Mouse (Mus musculus) Muller cell, postnatal 12 days (primary cell): ENCODE measurements around the gene Espn.

Experiments
- DNase-seq: peaks from one replicate; pipeline ENCODE4 v3.0.0-alpha.2; 2015; ENCODE audit errors: inconsistent ontology term

Gene Espn

DNA sequence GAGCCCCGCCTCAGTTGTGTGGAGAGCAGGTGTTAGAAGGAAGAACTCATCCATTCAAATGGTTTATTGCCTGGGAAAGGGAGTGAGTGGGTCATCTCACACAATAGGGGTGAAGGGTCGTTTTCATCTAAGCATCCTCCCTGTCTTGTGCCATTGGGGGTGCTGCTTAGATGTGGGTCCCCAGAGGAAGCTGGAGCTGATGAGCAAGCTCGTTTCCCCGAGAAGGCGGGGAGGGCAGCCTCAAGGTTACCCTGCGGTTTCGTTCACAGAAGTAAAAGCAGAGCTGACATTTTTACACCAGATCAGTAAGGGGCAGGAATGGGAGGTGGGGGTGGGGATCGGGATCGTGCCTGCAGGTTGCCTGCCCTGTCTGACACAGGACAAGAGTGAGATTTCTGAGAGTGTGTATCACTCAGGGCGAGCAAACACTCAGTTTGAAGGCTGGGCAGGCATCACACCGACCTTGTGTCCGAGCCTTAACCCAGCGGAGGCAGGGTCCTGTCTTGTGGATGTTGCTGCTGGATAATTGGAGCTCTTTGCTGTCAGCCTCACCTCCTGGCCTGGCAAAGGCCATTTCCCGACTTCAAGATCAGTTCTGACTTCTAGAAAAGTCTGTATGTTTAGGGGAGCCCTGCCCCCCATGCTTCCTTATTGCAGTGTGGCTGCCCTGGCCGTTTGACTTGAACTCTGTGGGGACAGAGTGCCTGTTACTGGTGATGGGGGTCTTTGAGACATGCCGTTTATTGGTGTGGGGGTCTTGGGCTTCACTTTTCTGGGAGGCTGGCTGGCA, 26.9 kb upstream of the Espn start:
- no peak for DNase-seq

DNA sequence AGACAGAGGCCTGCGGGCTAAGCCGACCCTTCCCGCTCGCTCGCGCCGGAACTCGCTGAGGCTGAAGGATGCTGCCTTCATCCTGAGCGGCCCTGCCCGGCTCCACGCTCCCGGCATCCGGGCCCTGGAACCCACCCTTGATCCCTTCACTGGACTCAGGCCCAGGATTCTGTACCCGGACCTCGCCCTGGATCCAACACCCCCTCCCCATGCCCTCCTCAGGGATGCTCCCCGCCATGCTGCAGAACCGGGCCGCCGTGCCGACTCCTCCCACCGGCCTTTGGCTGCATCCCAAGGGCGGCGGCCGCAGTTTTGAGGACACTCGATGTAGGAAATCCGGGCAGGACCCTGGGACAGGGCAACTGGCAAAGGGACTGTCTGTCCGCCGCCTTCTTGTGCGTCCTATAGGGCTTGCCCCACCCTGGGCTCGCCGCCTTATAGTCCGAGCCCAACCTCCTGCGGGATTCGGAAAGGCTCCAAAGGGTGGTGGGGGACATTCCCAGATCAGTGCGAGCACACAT, 26.2 kb upstream of the Espn start:
- peak; percentile 74 for DNase-seq

DNA sequence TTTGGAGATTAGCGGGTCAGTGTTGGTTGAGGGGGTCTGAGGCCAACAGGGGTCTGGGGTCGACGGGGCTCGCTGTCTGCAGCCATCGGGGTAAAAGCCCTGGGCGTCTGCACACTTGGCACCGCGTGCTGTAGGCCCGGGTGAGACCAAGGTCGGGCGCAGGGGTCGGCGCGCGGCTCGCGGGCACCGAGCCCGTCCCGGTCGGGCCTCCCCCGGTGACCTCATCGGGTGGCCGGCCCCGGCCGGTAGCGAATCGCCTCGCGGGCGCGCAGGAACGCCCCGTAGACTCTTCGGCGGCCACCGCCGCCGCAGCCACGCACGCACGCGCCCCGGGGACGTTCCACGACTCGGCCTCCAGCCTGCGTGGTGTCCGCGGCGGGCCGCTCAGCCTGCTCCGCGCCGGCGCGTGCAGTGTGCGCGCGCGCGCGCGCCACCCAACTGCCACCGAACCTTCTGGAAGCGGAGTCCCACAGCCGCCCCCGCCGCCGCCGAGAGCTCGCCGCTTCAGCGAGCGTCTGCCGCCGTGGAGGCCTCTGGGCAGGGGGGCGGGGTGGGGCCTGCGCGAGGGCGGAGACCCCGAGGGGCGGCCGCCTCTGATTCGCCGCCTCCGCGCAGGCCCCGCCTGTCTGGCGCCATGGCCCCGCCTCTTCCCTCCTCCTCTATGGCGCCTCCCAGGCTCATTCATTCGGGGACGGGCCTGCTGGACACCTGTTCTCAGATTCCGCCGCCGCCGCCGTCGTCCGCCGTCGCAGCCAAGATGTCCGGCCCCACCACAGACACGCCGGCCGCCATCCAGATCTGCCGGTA, 25.6 kb upstream of the Espn start, which contains the start of gene Acot7:
Gene Acot7 (plus strand): TSS at position 598 of the 807 bp plus-strand sequence.
- DNase-seq = peak; percentile 98

GRCm38 (mm10) chr4:152177174-152177536, 25.0 kb upstream of the Espn start:
- DNase-seq = no peak

GRCm38 (mm10) chr4:152176638-152177037, 24.5 kb upstream of the Espn start:
- no peak for DNase-seq

DNA sequence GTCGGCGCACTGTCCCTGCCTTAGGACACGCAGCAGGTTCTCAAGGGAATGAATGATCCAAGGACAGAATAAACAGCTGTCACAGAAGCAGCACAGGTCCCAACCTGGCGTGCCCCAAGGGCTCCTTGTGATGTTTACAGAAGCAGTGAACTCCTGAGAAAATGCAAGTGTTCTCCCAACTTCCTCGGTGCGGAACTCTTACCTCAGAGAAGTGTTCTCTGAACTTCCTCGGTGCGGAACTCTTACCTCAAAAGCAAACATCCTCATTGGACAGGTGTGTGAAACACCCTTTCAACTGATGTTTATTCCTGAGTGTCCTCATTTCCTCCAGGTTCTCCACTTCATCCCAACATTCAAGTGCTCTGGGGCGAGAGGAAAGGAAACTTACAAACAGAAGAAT, 21.8 kb upstream of the Espn start:
- no peak for DNase-seq

DNA sequence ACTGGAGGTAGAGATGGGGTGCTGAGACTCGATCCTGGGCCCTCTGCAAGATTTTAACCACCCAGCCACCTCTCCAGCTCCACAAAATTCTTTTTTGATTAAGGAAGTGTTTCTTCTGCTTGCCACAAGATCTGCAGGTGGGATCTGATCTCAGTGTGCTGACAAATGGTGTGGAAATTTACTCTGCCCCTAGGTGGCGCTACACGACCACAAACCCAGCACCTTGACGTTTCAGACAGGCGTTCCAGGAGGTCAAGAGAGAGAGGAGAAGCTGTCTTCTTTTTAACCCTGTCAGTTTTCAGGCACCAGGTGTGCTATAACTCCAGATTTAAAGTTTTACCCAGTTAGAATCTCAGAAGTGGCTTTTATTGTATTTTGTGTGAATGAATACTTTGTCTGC, 20.9 kb upstream of the Espn start:
- peak; percentile 50 for DNase-seq

DNA sequence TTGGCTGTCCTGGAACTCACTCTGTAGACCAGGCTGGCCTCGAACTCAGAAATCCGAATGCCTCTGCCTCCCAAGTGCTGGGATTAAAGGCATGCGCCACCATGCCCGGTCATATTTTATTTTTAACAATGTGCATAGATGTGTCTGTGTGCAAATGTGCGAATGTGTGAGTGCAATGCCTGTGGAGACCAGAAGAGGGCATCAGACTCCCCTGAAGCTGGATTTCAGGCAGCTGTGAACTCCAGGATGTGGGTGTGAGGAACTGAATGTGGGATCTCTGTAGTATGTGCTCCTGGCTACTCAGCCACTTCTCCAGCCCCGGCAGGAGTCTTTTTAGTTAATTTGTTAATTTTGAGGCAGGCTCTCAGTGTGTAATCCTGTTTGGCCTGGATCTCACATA, 19.4 kb upstream of the Espn start:
- DNase-seq = no peak

GRCm38 (mm10) chr4:152170286-152170685, 18.1 kb upstream of the Espn start:
- DNase-seq = no peak

GRCm38 (mm10) chr4:152169103-152169502, 16.9 kb upstream of the Espn start:
- DNase-seq = no peak

- DNase-seq = no peak
Measured at GRCm38 (mm10) chr4:152168052-152168451, 15.9 kb upstream of the Espn start.

GRCm38 (mm10) chr4:152165036-152165931, 13.1 kb upstream of the Espn start:
- peak; percentile 57 for DNase-seq

DNA sequence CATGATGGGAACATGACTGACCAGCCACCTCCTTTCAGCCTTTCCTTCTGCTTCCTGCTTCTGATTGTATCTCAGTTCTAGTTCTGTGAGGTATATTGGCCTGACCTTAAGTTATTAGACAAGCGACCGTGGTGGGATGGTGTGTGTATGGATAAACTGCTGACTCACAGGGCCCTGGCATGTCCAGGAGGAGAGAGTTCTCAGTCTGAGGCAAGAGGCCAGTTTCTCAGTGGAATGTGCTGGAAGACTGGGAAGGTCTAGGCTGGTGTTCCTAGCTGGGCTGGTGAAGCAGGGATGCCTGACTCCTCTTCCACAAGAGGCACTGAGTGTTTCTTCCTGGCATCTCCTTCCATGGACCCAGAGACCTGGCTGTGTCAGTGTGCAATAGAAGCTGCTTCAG, 10.6 kb upstream of the Espn start:
- DNase-seq = no peak

GRCm38 (mm10) chr4:152161601-152162000, 9.4 kb upstream of the Espn start:
- no peak for DNase-seq

DNA sequence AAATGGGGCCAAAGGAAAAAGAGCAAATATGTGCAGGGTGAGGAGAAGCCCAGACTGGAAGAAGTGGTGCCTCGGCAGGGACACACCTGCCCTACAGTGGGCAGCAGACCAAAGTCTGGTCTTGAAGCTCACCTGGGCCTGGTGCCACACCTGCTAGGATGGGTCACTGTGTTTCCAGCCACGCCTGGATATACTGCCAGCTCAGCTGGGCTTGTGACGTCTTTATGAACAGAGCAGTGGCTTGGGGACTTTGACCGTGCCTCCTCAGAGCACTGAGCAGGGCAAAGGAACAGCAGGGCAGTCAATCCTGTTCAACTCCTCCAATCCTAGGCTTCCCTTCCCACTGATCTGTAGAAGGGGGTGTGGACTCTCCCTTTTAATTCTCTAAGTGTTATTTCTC, 8.6 kb upstream of the Espn start:
- no peak for DNase-seq

- no peak for DNase-seq
Measured at GRCm38 (mm10) chr4:152159285-152159678, 7.1 kb upstream of the Espn start.

DNA sequence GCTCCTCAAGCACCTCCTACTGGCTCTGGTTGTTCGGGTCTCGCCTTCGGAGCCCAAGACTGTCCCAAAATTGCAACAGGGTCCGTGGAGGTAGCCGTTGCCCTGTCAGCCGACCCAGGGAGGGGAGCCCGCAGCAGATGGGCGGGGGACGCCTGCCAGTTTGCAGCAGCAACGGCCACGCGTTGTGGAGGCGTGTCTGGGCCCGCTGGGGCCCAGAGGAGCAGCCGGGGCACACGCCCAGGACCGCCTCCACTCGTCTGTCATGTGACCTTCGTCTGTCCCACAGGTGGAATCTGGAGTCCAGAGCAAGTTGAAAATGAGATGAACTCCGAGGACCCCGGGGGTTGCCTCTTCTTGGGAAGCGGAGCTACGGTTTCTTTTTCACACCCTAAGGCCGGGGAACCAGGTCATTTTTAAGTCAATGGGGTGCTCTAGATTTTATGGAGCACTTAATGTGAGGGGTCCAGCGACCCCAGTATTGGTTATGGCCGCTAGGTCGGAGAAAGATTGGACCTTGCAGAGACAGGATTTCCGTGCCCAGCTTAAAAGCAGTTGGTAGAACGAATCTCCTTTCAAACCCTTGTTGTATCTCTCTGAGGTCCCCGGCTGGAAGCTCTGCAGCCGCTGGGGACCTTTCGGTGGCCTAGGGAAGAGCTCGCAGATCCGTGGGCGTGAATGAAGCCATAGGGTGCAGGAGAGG, 6.6 kb upstream of the Espn start, which contains the start of gene Hes2:
Gene Hes2 (plus strand): TSS at position 283 of the 700 bp plus-strand sequence.
- DNase-seq = no peak

DNA sequence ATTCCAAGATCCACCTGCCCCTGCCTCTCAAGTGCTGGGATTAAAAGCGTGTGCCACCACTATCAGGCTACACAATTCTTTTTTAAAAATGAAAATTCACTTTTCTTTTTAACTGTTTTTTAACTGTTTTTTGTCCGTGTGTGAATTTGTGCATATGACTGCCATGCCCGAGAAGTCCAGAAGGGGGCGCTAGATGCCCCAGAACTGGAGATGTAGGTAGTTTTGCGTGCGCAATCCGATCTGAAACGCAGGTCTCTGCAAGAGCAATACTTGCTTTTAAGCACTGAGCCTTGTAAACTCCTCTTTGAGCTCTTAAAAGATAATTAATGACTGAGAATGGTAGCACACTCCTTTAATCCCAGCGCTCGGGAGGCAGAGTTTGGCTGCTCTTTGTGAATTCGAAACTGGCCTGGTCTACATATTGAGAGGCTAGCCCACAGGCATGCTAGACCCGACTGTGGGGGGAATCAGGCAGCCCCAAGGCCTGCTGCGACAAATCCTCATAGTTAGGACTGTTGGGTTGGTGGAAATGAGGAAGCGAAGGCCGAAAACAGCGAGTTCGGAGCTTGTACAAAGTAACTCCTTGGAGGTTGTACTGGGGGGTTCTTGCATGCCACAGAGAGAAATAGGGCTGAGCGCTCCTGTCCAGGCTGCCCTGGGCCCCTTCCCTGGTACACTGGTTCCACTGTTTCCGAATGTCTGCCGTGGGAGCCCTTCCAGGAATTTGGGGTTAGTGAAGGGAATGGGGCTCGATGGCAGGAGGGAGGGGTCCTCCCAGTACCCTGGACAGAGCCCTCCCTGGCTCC, 5.8 kb upstream of the Espn start:
- DNase-seq = peak; percentile 49

DNA sequence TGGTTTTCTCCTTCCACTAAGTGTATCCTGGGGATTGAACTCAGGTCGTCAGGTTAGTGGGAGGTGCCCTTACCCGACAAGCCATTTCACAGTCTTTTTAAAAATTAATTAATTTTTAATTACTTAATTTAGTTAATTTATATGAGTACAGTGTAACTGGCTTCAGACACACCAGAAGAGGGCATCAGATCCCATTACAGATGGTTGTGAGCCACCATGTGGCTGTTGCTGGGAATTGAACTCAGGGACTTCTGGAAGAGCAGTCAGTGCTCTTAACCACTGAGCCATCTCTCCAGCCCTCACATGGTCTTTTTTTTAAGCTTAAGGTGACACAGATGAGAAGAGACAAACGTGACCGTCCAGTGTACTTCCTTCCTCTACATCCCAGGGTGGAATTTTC, 2.8 kb upstream of the Espn start:
- DNase-seq = no peak

DNA sequence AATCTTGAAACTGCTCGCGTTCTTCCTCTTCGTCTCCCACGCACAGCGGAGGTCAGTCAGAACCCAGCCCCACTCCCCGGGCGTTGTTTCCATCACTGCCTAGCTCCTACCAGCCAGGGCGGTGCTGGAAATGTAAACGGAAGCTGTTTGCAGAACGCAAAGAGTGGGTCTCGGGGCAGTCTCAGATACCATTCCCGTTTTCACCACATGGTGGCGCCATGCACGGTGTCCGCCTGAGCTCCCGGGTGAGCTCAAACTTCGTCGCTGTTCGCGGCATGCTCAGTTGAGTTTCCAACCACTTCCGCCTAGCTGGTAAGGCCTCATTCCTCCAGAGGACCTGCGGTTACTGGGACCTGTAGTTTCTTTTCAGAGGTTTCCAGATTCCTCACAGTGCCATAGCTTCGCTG, 1.6 kb upstream of the Espn start:
- DNase-seq = peak; percentile 65
